Mouse (Mus musculus) embryonic facial prominence, embryonic 12.5 days (tissue): ENCODE measurements around the gene Ubr2. TPM values are rescaled to one million over a fixed set of nuclear protein-coding genes. Genes with fewer than 3 reads are reported as not detected.

ENCODE experiments used
- ATAC-seq: fragments of 200-750 bp; cut with Nextera tagmentation; 2 replicates; pipeline ENCODE4 v1.8.0; 2017; ENCODE audit not compliant: insufficient number of reproducible peaks, insufficient read depth, low FRiP score, low TSS enrichment
- H3K27ac ChIP-seq: fragments of 300-500 bp; sonication (generic); 2 replicates; pipeline ENCODE4 v1.5.1; 2016; ENCODE audit warnings: mild to moderate bottlenecking
- H3K27me3 ChIP-seq: fragments of 300-500 bp; sonication (generic); 2 replicates; pipeline ENCODE4 v1.6.1; 2016; ENCODE audit warnings: mild to moderate bottlenecking, moderate library complexity
- H3K36me3 ChIP-seq: fragments of 300-500 bp; sonication (generic); 2 replicates; pipeline ENCODE4 v1.6.1; 2016; ENCODE audit warnings: mild to moderate bottlenecking
- H3K4me1 ChIP-seq: fragments of 300-500 bp; sonication (generic); 2 replicates; pipeline ENCODE4 v1.6.1; 2016
- H3K4me2 ChIP-seq: fragments of 300-500 bp; sonication (generic); replicated peaks from 2 replicates; pipeline ENCODE4 v1.6.1; 2016; ENCODE audit warnings: mild to moderate bottlenecking, moderate library complexity
- H3K4me3 ChIP-seq: fragments of 300-500 bp; sonication (generic); 2 replicates; pipeline ENCODE4 v1.5.1; 2016; ENCODE audit warnings: mild to moderate bottlenecking
- H3K9ac ChIP-seq: fragments of 300-500 bp; sonication (generic); 2 replicates; pipeline ENCODE4 v1.6.1; 2016; ENCODE audit warnings: mild to moderate bottlenecking, moderate library complexity
- H3K9me3 ChIP-seq: fragments of 300-500 bp; sonication (generic); 2 replicates; pipeline ENCODE4 v1.6.1; 2016; ENCODE audit warnings: mild to moderate bottlenecking, moderate library complexity
- WGBS: fragments of 180-500 bp; shearing (Covaris S2); methylation state at CpG from one replicate; pipeline ENCODE4 v1.1.7; 2016; 5-methylcytosine and 5-hydroxymethylcytosine counted together
- polyA plus RNA-seq: library from polyadenylated mRNA; unstranded; fragments of >200 nt; fragmentation: Nextera tagmentation; extraction: Ambion mirVana; gene quantifications from 2 replicates; pipeline ENCODE4 v1.2.1, GENCODE M21; 2016

The Ubr2 gene
- polyA plus RNA-seq, 1 experiment from 2014 or later, result 21.1 TPM

- H3K9me3 ChIP-seq, result no peaks in the 10 kb centered on the region
- H3K36me3 ChIP-seq, result peaks cover 99% of the 10 kb centered on the region
These were observed 50.1 kb downstream of the Ubr2 start for GRCm38 (mm10) chr17:46960216-46960615.

GRCm38 (mm10) chr17:46958045-46958444 is 52.3 kb downstream of the Ubr2 start:
- H3K4me1 ChIP-seq, result no peaks in the 10 kb centered on the region
- H3K9ac ChIP-seq, result no peak overlapping the region
- WGBS, result 89% methylated on average over 2 of the region's 2 CpGs
- no peaks in the 10 kb centered on the region for H3K9me3 ChIP-seq
- no peak overlapping the region for H3K4me2 ChIP-seq
- no peaks in the 10 kb centered on the region for H3K27me3 ChIP-seq
- ATAC-seq, result no peak
- no peak overlapping the region for H3K4me3 ChIP-seq
- H3K36me3 ChIP-seq, result peaks cover 94% of the 10 kb centered on the region
- no peak overlapping the region for H3K27ac ChIP-seq

More at GRCm38 (mm10) chr17:46960216-46960615, 50.1 kb downstream of the Ubr2 start:
- Histone ChIP-seq H3K9ac (no peak overlapping the region), H3K4me2 (no peak overlapping the region), H3K4me3 (no peak overlapping the region), H3K27ac (no peak overlapping the region), H3K27me3 (no peaks in the 10 kb centered on the region), H3K4me1 (no peaks in the 10 kb centered on the region)
- 89% methylated on average over 10 of the region's 10 CpGs for WGBS
- no peak for ATAC-seq

GRCm38 (mm10) chr17:46946276-46946675 is 64.1 kb downstream of the Ubr2 start:
- no peaks in the 10 kb centered on the region for H3K4me1 ChIP-seq
- ATAC-seq, result no peak
- H3K4me2 ChIP-seq, result no peak overlapping the region
- no peak overlapping the region for H3K27ac ChIP-seq
- H3K27me3 ChIP-seq, result no peaks in the 10 kb centered on the region
- no peak overlapping the region for H3K9ac ChIP-seq
- WGBS, result 90% methylated on average over 9 of the region's 9 CpGs
- H3K9me3 ChIP-seq, result no peaks in the 10 kb centered on the region
- peaks cover 80% of the 10 kb centered on the region for H3K36me3 ChIP-seq
- H3K4me3 ChIP-seq, result no peak overlapping the region

DNA sequence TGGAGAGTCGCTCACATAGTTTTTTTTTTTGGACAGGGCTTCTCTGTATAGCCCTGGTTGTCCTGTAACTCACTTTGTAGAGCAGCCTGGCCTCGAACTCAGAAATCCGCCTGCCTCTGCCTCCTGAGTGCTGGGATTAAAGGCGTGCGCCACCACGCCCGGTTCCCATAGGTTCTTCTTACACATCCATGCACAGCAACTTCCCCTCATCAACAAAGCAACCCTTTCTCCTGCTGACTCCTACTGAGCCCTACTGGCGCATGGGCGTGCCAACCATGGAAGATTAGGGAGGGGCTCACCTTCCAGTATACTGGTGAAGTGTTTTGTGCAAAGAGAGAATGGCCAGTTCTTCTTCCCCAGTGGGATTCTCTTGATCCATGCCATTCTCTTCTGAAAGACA is 67.9 kb downstream of the Ubr2 start:
- Histone ChIP-seq H3K27ac (no peak overlapping the region), H3K27me3 (no peaks in the 10 kb centered on the region), H3K9me3 (no peaks in the 10 kb centered on the region), H3K4me3 (no peak overlapping the region), H3K9ac (no peak overlapping the region), H3K4me2 (no peak overlapping the region), H3K36me3 (peaks cover 93% of the 10 kb centered on the region), H3K4me1 (no peaks in the 10 kb centered on the region)
- ATAC-seq, result no peak
- 98% methylated on average over 9 of the region's 9 CpGs for WGBS

DNA sequence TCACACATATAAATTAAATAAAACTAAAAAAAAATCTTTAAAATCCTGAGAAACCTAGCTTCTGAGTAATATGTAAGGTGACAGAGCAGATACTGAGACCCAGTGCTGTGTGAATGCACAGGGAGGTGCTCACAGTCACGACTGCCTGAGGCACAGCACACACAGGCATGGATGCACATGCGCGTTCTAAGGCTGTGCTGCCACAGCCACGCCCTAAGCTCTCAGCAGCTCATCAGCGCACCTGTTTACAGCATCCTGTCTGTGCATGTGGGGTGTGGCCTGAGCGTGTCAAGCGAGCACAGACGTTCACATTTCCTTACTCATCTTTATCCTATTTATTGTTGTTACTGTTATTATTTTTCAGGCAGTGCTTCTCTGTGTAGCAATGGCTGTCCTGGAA is 69.9 kb downstream of the Ubr2 start:
- Histone ChIP-seq H3K4me1 (no peaks in the 10 kb centered on the region), H3K27me3 (no peaks in the 10 kb centered on the region), H3K4me2 (no peak overlapping the region), H3K4me3 (no peak overlapping the region), H3K9me3 (no peaks in the 10 kb centered on the region), H3K36me3 (peaks cover 94% of the 10 kb centered on the region), H3K27ac (no peak overlapping the region), H3K9ac (no peak overlapping the region)
- no peak for ATAC-seq
- WGBS, result 94% methylated on average over 8 of the region's 8 CpGs

GRCm38 (mm10) chr17:46933557-46934348 is 76.6 kb downstream of the Ubr2 start:
- Histone ChIP-seq H3K4me3 (no peak overlapping the region), H3K4me1 (no peaks in the 10 kb centered on the region), H3K9me3 (no peaks in the 10 kb centered on the region), H3K27ac (no peak overlapping the region), H3K27me3 (no peaks in the 10 kb centered on the region), H3K9ac (no peak overlapping the region), H3K4me2 (no peak overlapping the region), H3K36me3 (peaks cover 96% of the 10 kb centered on the region)
- no peak for ATAC-seq
- WGBS, result 80% methylated on average over 19 of the region's 19 CpGs

- peaks cover 95% of the 10 kb centered on the region for H3K36me3 ChIP-seq
- H3K9me3 ChIP-seq, result no peaks in the 10 kb centered on the region
- no peaks in the 10 kb centered on the region for H3K27me3 ChIP-seq
- no peaks in the 10 kb centered on the region for H3K4me1 ChIP-seq
- no peak overlapping the region for H3K4me2 ChIP-seq
- no peak for ATAC-seq
- no peak overlapping the region for H3K27ac ChIP-seq
- no peak overlapping the region for H3K4me3 ChIP-seq
- WGBS, result 94% methylated on average over 5 of the region's 5 CpGs
- no peak overlapping the region for H3K9ac ChIP-seq
These were observed 77.4 kb downstream of the Ubr2 start for GRCm38 (mm10) chr17:46932961-46933360.

- no peaks in the 10 kb centered on the region for H3K27me3 ChIP-seq
- H3K4me1 ChIP-seq, result no peaks in the 10 kb centered on the region
- H3K27ac ChIP-seq, result no peak overlapping the region
- H3K4me2 ChIP-seq, result no peak overlapping the region
- H3K36me3 ChIP-seq, result peaks cover 66% of the 10 kb centered on the region
- H3K9me3 ChIP-seq, result no peaks in the 10 kb centered on the region
- H3K9ac ChIP-seq, result no peak overlapping the region
- H3K4me3 ChIP-seq, result no peak overlapping the region
- 84% methylated on average over 7 of the region's 7 CpGs for WGBS
- ATAC-seq, result no peak
These were observed 80.5 kb downstream of the Ubr2 start for GRCm38 (mm10) chr17:46929897-46930296.

- peaks cover 60% of the 10 kb centered on the region for H3K36me3 ChIP-seq
- H3K4me3 ChIP-seq, result no peak overlapping the region
- H3K27me3 ChIP-seq, result no peaks in the 10 kb centered on the region
- H3K27ac ChIP-seq, result no peak overlapping the region
- H3K4me2 ChIP-seq, result no peak overlapping the region
- H3K9me3 ChIP-seq, result no peaks in the 10 kb centered on the region
- no peak overlapping the region for H3K9ac ChIP-seq
- ATAC-seq, result no peak
- H3K4me1 ChIP-seq, result no peaks in the 10 kb centered on the region
- WGBS, result 61% methylated on average over 12 of the region's 12 CpGs
These were observed 81.1 kb downstream of the Ubr2 start for GRCm38 (mm10) chr17:46929277-46929676.

- H3K9ac ChIP-seq, result no peak overlapping the region
- H3K27ac ChIP-seq, result no peak overlapping the region
- peaks cover 45% of the 10 kb centered on the region for H3K36me3 ChIP-seq
- H3K4me2 ChIP-seq, result no peak overlapping the region
- ATAC-seq, result no peak
- H3K27me3 ChIP-seq, result no peaks in the 10 kb centered on the region
- H3K9me3 ChIP-seq, result no peaks in the 10 kb centered on the region
- WGBS, result 96% methylated on average over 5 of the region's 5 CpGs
- H3K4me3 ChIP-seq, result no peak overlapping the region
- H3K4me1 ChIP-seq, result no peaks in the 10 kb centered on the region
These were observed 82.6 kb downstream of the Ubr2 start for GRCm38 (mm10) chr17:46927781-46928180.

- Histone ChIP-seq H3K36me3 (peaks cover 36% of the 10 kb centered on the region), H3K9ac (no peak overlapping the region), H3K27ac (no peak overlapping the region), H3K4me1 (no peaks in the 10 kb centered on the region), H3K27me3 (no peaks in the 10 kb centered on the region), H3K4me3 (no peak overlapping the region), H3K4me2 (no peak overlapping the region), H3K9me3 (no peaks in the 10 kb centered on the region)
- ATAC-seq, result no peak
- 76% methylated on average over 3 of the region's 3 CpGs for WGBS
These were observed 83.4 kb downstream of the Ubr2 start for GRCm38 (mm10) chr17:46926941-46927340.

- Histone ChIP-seq H3K36me3 (peaks cover 29% of the 10 kb centered on the region), H3K27ac (no peak overlapping the region), H3K9ac (no peak overlapping the region), H3K27me3 (no peaks in the 10 kb centered on the region), H3K4me1 (no peaks in the 10 kb centered on the region), H3K4me3 (no peak overlapping the region), H3K4me2 (no peak overlapping the region), H3K9me3 (no peaks in the 10 kb centered on the region)
- 53% methylated on average over 6 of the region's 6 CpGs for WGBS
- no peak for ATAC-seq
These were observed 84.2 kb downstream of the Ubr2 start for GRCm38 (mm10) chr17:46926192-46926591.
